8 mouse cellular contexts compared by ENCODE assay signal in genomic region chr9:121830956-121831293, GRCm38 (mm10). TPM values are rescaled to one million over a fixed set of nuclear protein-coding genes. Genes with fewer than 3 reads are reported as not detected.
DNase-seq lines count a peak whose midpoint lies in the region; ATAC-seq and TF ChIP-seq lines count a peak whose summit lies in the region.

No protein-coding gene starts in this region.

- H3K27ac ChIP-seq in forebrain, embryonic 12.5 days = no peak overlapping the region
- H3K27ac ChIP-seq in hindbrain, postnatal 0 days = no peak overlapping the region
- no peak overlapping the region for H3K27ac ChIP-seq in left cerebral cortex, adult 2 months
- no peak overlapping the region for H3K27ac ChIP-seq in midbrain, embryonic 11.5 days (ENCODE audit: low read depth, low read length)

- TF ChIP-seq CTCF in hindbrain, postnatal 0 days (IDR thresholded peaks at IDR 0.05; ENCODE audit: low read depth) = peak; percentile 92
- peak; percentile 94 for TF ChIP-seq CTCF in left cerebral cortex, adult 2 months (IDR thresholded peaks at IDR 0.05)

- no peak overlapping the region for H3K9ac ChIP-seq in forebrain, embryonic 12.5 days
- H3K9ac ChIP-seq in hindbrain, postnatal 0 days (replicated peaks; ENCODE audit: low read length) = no peak overlapping the region
- H3K9ac ChIP-seq in midbrain, embryonic 11.5 days (ENCODE audit: low read length) = no peak overlapping the region

- 36% methylated on average over 6 of the region's 6 CpGs for WGBS in forebrain, embryonic 12.5 days
- WGBS in hindbrain, postnatal 0 days = 33% methylated on average over 6 of the region's 6 CpGs
- WGBS in midbrain, embryonic 11.5 days = 25% methylated on average over 6 of the region's 6 CpGs

- no peaks in the 10 kb centered on the region for H3K9me3 ChIP-seq in forebrain, embryonic 12.5 days
- H3K9me3 ChIP-seq in hindbrain, postnatal 0 days (ENCODE audit: low read length) = no peaks in the 10 kb centered on the region
- no peaks in the 10 kb centered on the region for H3K9me3 ChIP-seq in midbrain, embryonic 11.5 days (ENCODE audit: control insufficient read depth, low read length)

- H3K4me2 ChIP-seq in forebrain, embryonic 12.5 days = no peak overlapping the region
- no peak overlapping the region for H3K4me2 ChIP-seq in hindbrain, postnatal 0 days (ENCODE audit: low read depth, low read length)
- H3K4me2 ChIP-seq in midbrain, embryonic 11.5 days = no peak overlapping the region

- no peaks in the 10 kb centered on the region for H3K36me3 ChIP-seq in forebrain, embryonic 12.5 days (replicated peaks)
- H3K36me3 ChIP-seq in hindbrain, postnatal 0 days (ENCODE audit: insufficient read depth, low read length) = no peaks in the 10 kb centered on the region
- no peaks in the 10 kb centered on the region for H3K36me3 ChIP-seq in midbrain, embryonic 11.5 days (ENCODE audit: control insufficient read depth, insufficient read depth, low read length)

- no peak for ATAC-seq in CD4-positive, CD25-positive, alpha-beta regulatory T cell, adult 4 months
- peak; percentile 41; the same call in 1 of the 2 replicates for ATAC-seq in forebrain, embryonic 12.5 days (ENCODE audit: low FRiP score)
- peak; percentile 73 for ATAC-seq in hindbrain, postnatal 0 days
- ATAC-seq in midbrain, embryonic 11.5 days (ENCODE audit: low FRiP score) = peak; percentile 30; the same call in 1 of the 2 replicates

- H3K4me1 ChIP-seq in forebrain, embryonic 12.5 days = no peaks in the 10 kb centered on the region; the same call in 1 of the 2 replicates
- no peaks in the 10 kb centered on the region for H3K4me1 ChIP-seq in hindbrain, postnatal 0 days (ENCODE audit: insufficient read depth, low read length)
- H3K4me1 ChIP-seq in midbrain, embryonic 11.5 days (ENCODE audit: control insufficient read depth, insufficient read depth, low read length) = no peaks in the 10 kb centered on the region

- intact Hi-C loops in left cerebral cortex, adult 2 months (cut with DNase I) = loop anchor here (2.0 kb wide), 1 partner anchor 72 kb away; the partner anchor contains the start of gene Zfp651

- peak; percentile 85 for DNase-seq in CD4-positive, CD25-positive, alpha-beta regulatory T cell, adult 2 months (ENCODE audit: low read depth, low spot score)
- peak; percentile 90 for DNase-seq in brain, adult 2 months (ENCODE audit: low read depth, low spot score)
- DNase-seq in hindbrain, postnatal 0 days (ENCODE audit: low spot score) = peak; percentile 92
- peak; percentile 82 to 90 for DNase-seq in left cerebral cortex, adult 2 months (ENCODE audit: extremely low spot score in 1 of 2, low spot score in 2 of 2)
- peak; percentile 98 for DNase-seq in midbrain, embryonic 11.5 days (ENCODE audit: low spot score, missing footprints)
- DNase-seq in skeletal muscle tissue, adult 2 months (ENCODE audit: low read depth, low spot score) = peak; percentile 72

- H3K4me3 ChIP-seq in forebrain, embryonic 12.5 days (replicated peaks) = no peak overlapping the region
- H3K4me3 ChIP-seq in hindbrain, postnatal 0 days (ENCODE audit: low read length) = no peak overlapping the region
- H3K4me3 ChIP-seq in left cerebral cortex, adult 2 months = no peak overlapping the region
- H3K4me3 ChIP-seq in midbrain, embryonic 11.5 days (ENCODE audit: low read depth, low read length) = no peak overlapping the region

- no peaks in the 10 kb centered on the region for H3K27me3 ChIP-seq in forebrain, embryonic 12.5 days
- no peaks in the 10 kb centered on the region for H3K27me3 ChIP-seq in hindbrain, postnatal 0 days (ENCODE audit: insufficient read depth, low read length)
- no peaks in the 10 kb centered on the region for H3K27me3 ChIP-seq in midbrain, embryonic 11.5 days (ENCODE audit: control insufficient read depth, insufficient read depth, low read length)

RNA-seq across cellular contexts. Expression of gene Ccdc13, which starts 8.3 kb away (rescaled TPM):
- not detected for polyA plus RNA-seq in CD4-positive, CD25-positive, alpha-beta regulatory T cell, adult 4 months (2017; shearing (Covaris generic))
- polyA plus RNA-seq in forebrain, embryonic 12.5 days (2016; fragmentation: Nextera tagmentation; extraction: Ambion mirVana) = 3.1 and 3.6 TPM in 2 replicates
- total RNA-seq in hindbrain, postnatal 0 days (2014; rRNA removed) = 3.7 and 5.6 TPM in 2 replicates
- polyA plus RNA-seq in hindbrain, postnatal 0 days (2015; fragmentation: Nextera tagmentation; extraction: Ambion mirVana) = 3.3 and 4.0 TPM in 2 replicates
- 1 to 10 TPM; 5.7 to 6.2 TPM for total RNA-seq in left cerebral cortex, adult 2 months (2021)
- polyA plus RNA-seq in midbrain, embryonic 11.5 days (2014; fragmentation: Nextera tagmentation; extraction: Ambion mirVana) = 1.5 and 2.0 TPM in 2 replicates

RNA-seq across cellular contexts. Expression of gene Higd1a, which starts 27.2 kb away (rescaled TPM):
- polyA plus RNA-seq in CD4-positive, CD25-positive, alpha-beta regulatory T cell, adult 4 months (2017; shearing (Covaris generic)) = 100 to 1,000 TPM in 1 of 2 experiments, 10 to 100 TPM in 1; 94.5 to 129 TPM
- 153 and 158 TPM in 2 replicates for polyA plus RNA-seq in forebrain, embryonic 12.5 days (2016; fragmentation: Nextera tagmentation; extraction: Ambion mirVana)
- 27.2 and 36.9 TPM in 2 replicates for total RNA-seq in hindbrain, postnatal 0 days (2014; rRNA removed)
- 191 and 197 TPM in 2 replicates for polyA plus RNA-seq in hindbrain, postnatal 0 days (2015; fragmentation: Nextera tagmentation; extraction: Ambion mirVana)
- 10 to 100 TPM; 90.3 to 93.7 TPM for total RNA-seq in left cerebral cortex, adult 2 months (2021)
- 159 and 170 TPM in 2 replicates for polyA plus RNA-seq in midbrain, embryonic 11.5 days (2014; fragmentation: Nextera tagmentation; extraction: Ambion mirVana)

RNA-seq across cellular contexts. Expression of gene Hhatl, which starts 38.6 kb away (rescaled TPM):
- polyA plus RNA-seq in CD4-positive, CD25-positive, alpha-beta regulatory T cell, adult 4 months (2017; shearing (Covaris generic)) = not detected
- not detected in 2 replicates for polyA plus RNA-seq in forebrain, embryonic 12.5 days (2016; fragmentation: Nextera tagmentation; extraction: Ambion mirVana)
- 1.2 and 1.8 TPM in 2 replicates for total RNA-seq in hindbrain, postnatal 0 days (2014; rRNA removed)
- 0.78 and 0.85 TPM in 2 replicates for polyA plus RNA-seq in hindbrain, postnatal 0 days (2015; fragmentation: Nextera tagmentation; extraction: Ambion mirVana)
- total RNA-seq in left cerebral cortex, adult 2 months (2021) = 10 to 100 TPM; 20.0 to 21.3 TPM
- not detected in 2 replicates for polyA plus RNA-seq in midbrain, embryonic 11.5 days (2014; fragmentation: Nextera tagmentation; extraction: Ambion mirVana)

RNA-seq across cellular contexts. Expression of gene Klhl40, which starts 53.5 kb away (rescaled TPM):
- polyA plus RNA-seq in CD4-positive, CD25-positive, alpha-beta regulatory T cell, adult 4 months (2017; shearing (Covaris generic)) = not detected
- 0.28 TPM in 1 of 2 replicates, not detected in the other for polyA plus RNA-seq in forebrain, embryonic 12.5 days (2016; fragmentation: Nextera tagmentation; extraction: Ambion mirVana)
- 2.1 and 4.1 TPM in 2 replicates for total RNA-seq in hindbrain, postnatal 0 days (2014; rRNA removed)
- polyA plus RNA-seq in hindbrain, postnatal 0 days (2015; fragmentation: Nextera tagmentation; extraction: Ambion mirVana) = 2.3 and 2.4 TPM in 2 replicates
- 10 to 100 TPM in 1 of 2 experiments, 1 to 10 TPM in 1; 7.3 to 10.5 TPM for total RNA-seq in left cerebral cortex, adult 2 months (2021)
- 0.11 and 0.16 TPM in 2 replicates for polyA plus RNA-seq in midbrain, embryonic 11.5 days (2014; fragmentation: Nextera tagmentation; extraction: Ambion mirVana)
